Mouse (Mus musculus) kidney, embryonic 14.5 days (tissue): Measurements from ENCODE around the gene Arhgef39. TPM values are rescaled to one million over a fixed set of nuclear protein-coding genes. Genes with fewer than 3 reads are reported as not detected.

Source experiments
- ATAC-seq: fragments of 200-750 bp; cut with Nextera tagmentation; 2 replicates; pipeline ENCODE4 v1.8.0; 2017; ENCODE audit warnings: moderate number of reproducible peaks, mild to moderate bottlenecking, moderate TSS enrichment, moderate library complexity; ENCODE audit not compliant: low FRiP score, low TSS enrichment
- H3K27ac ChIP-seq: fragments of 300-500 bp; sonication (generic); 2 replicates; pipeline ENCODE4 v1.5.1; 2014; ENCODE audit warnings: low read depth, mild to moderate bottlenecking, low read length, moderate library complexity, mixed read lengths
- H3K27me3 ChIP-seq: fragments of 300-500 bp; sonication (generic); 2 replicates; pipeline ENCODE4 v1.6.1; 2014; ENCODE audit warnings: mild to moderate bottlenecking, low read length; ENCODE audit not compliant: control insufficient read depth, insufficient read depth
- H3K36me3 ChIP-seq: fragments of 300-500 bp; sonication (generic); 2 replicates; pipeline ENCODE4 v1.6.1; 2014; ENCODE audit warnings: low read length, mixed read lengths; ENCODE audit not compliant: control insufficient read depth, insufficient read depth
- H3K4me1 ChIP-seq: fragments of 300-500 bp; sonication (generic); 2 replicates; pipeline ENCODE4 v1.6.1; 2014; ENCODE audit warnings: low read length, mixed read lengths; ENCODE audit not compliant: control insufficient read depth, insufficient read depth
- H3K4me2 ChIP-seq: fragments of 300-500 bp; sonication (generic); replicated peaks from 2 replicates; pipeline ENCODE4 v1.6.1; 2014; ENCODE audit warnings: low read depth, mild to moderate bottlenecking, low read length
- H3K4me3 ChIP-seq: fragments of 300-500 bp; sonication (generic); 2 replicates; pipeline ENCODE4 v1.5.1; 2014; ENCODE audit warnings: mild to moderate bottlenecking, low read length
- H3K9ac ChIP-seq: fragments of 300-500 bp; sonication (generic); 2 replicates; pipeline ENCODE4 v1.6.1; 2014; ENCODE audit warnings: low read depth, mild to moderate bottlenecking, low read length, moderate library complexity
- H3K9me3 ChIP-seq: fragments of 300-500 bp; sonication (generic); 2 replicates; pipeline ENCODE4 v1.6.1; 2016; ENCODE audit warnings: low read length; ENCODE audit not compliant: control insufficient read depth
- WGBS: fragments of 180-500 bp; shearing (Covaris S2); extraction: QIAGEN DNeasy Blood & Tissue Kit; methylation state at CpG from one replicate; pipeline ENCODE4 v1.1.7; 2014; 5-methylcytosine and 5-hydroxymethylcytosine counted together
- polyA plus RNA-seq: library from polyadenylated mRNA; unstranded; fragments of >200 nt; fragmentation: Nextera tagmentation; extraction: Ambion mirVana; gene quantifications from 2 replicates; pipeline ENCODE4 v1.2.1, GENCODE M21; 2014

Arhgef39 gene
- polyA plus RNA-seq, 1 experiment from 2014 or later, result 38.2 TPM

DNA sequence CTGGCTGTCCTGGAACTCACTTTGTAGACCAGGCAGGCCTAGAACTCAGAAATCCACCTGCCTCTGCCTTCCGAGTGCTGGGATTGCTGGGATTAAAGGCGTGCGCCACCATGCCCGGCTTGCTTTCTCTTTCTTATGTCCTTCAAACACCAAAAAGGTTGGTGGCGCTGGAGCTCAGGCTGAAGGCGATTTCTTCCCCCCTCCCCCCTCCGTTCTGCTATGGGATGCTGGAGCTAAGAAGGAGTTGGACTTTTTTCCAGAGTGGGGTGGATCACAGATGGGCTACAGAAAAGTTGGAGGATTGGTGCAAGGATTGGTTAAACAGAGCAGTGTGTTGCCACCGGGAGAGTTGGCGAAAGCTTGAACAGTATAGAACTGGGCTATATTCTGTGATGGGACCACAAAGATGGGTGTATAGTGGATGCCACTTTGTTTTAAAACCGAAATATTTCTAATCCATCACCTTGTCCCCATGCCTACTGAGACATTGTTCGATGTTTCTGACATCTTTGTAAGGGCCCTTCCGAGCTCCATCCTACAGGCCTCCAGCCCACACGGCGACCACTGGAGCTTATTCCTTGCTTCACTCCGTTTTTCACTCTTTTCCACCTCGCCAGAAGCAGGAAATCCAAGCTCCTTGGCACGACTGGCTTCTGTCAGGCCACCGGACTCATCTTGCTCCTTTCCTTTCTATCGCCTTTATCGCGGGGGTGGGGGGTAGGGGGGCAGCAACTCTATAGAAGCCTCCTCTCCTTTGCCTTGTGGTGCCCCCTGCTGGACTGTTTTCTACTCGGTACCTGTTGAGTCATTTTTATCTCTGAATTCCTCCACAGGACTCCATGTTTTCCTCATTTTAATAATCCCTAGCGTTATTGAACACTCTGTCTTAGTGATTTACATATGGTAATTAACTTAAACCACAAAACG, 20.3 kb downstream of the Arhgef39 start:
- H3K27ac ChIP-seq, result no peak overlapping the region
- no peaks in the 10 kb centered on the region for H3K36me3 ChIP-seq
- H3K9ac ChIP-seq, result no peak overlapping the region
- no peak overlapping the region for H3K4me2 ChIP-seq
- no peak for ATAC-seq
- no peaks in the 10 kb centered on the region for H3K9me3 ChIP-seq
- H3K4me1 ChIP-seq, result peaks cover 3% of the 10 kb centered on the region; the same call in 1 of the 2 replicates
- whole genome bisulfite sequencing, result 51% methylated on average over 24 of the region's 24 CpGs
- no peak overlapping the region for H3K4me3 ChIP-seq
- H3K27me3 ChIP-seq, result no peaks in the 10 kb centered on the region

GRCm38 (mm10) chr4:43478534-43478858, 21.0 kb downstream of the Arhgef39 start:
- no peak for ATAC-seq
- peak overlapping the region; percentile 40; the same call in 1 of the 2 replicates for H3K9ac ChIP-seq

GRCm38 (mm10) chr4:43477857-43478533, 21.5 kb downstream of the Arhgef39 start:
- peaks cover 3% of the 10 kb centered on the region; the same call in 1 of the 2 replicates for H3K4me1 ChIP-seq
- peak overlapping the region; percentile 25 for H3K4me3 ChIP-seq
- no peaks in the 10 kb centered on the region for H3K9me3 ChIP-seq
- ATAC-seq, result peak; percentile 92
- H3K27ac ChIP-seq, result no peak overlapping the region
- peak overlapping the region; percentile 40 for H3K4me2 ChIP-seq
- no peaks in the 10 kb centered on the region for H3K27me3 ChIP-seq
- 17% methylated on average over 11 of the region's 11 CpGs for WGBS
- no peaks in the 10 kb centered on the region for H3K36me3 ChIP-seq
- H3K9ac ChIP-seq, result peak overlapping the region; percentile 40; the same call in 1 of the 2 replicates

More at GRCm38 (mm10) chr4:43478534-43478858, 21.0 kb downstream of the Arhgef39 start:
- WGBS, result 51% methylated on average over 8 of the region's 8 CpGs
- H3K9me3 ChIP-seq, result no peaks in the 10 kb centered on the region
- peaks cover 3% of the 10 kb centered on the region; the same call in 1 of the 2 replicates for H3K4me1 ChIP-seq
- peak overlapping the region; percentile 40 for H3K4me2 ChIP-seq
- H3K36me3 ChIP-seq, result no peaks in the 10 kb centered on the region
- peak overlapping the region; percentile 25 for H3K4me3 ChIP-seq
- H3K27me3 ChIP-seq, result no peaks in the 10 kb centered on the region
- no peak overlapping the region for H3K27ac ChIP-seq

DNA sequence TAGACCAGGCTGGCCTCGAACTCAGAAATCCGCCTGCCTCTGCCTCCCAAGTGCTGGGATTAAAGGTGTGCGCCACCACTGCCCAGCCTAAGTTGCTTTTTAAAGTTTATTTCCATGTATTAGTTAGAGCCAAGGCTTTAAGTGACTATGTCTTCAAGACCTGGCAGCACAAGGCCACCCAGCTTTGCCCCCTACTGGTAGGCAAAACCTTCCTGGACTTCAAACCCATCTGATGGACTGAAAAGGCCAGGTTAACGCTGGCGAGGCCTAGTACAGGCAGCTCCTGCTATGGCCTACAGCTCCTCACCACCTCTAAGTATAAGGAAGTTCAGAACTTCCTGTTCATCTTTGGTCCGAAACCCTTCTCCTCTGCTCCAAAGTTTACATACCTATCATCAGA, 22.9 kb downstream of the Arhgef39 start:
- ATAC-seq, result no peak
- Histone ChIP-seq H3K27ac (no peak overlapping the region), H3K4me2 (no peak overlapping the region), H3K36me3 (no peaks in the 10 kb centered on the region), H3K9ac (no peak overlapping the region), H3K27me3 (no peaks in the 10 kb centered on the region), H3K4me3 (no peak overlapping the region), H3K9me3 (no peaks in the 10 kb centered on the region), H3K4me1 (peaks cover 3% of the 10 kb centered on the region; the same call in 1 of the 2 replicates)
- 91% methylated on average over 6 of the region's 6 CpGs for WGBS

DNA sequence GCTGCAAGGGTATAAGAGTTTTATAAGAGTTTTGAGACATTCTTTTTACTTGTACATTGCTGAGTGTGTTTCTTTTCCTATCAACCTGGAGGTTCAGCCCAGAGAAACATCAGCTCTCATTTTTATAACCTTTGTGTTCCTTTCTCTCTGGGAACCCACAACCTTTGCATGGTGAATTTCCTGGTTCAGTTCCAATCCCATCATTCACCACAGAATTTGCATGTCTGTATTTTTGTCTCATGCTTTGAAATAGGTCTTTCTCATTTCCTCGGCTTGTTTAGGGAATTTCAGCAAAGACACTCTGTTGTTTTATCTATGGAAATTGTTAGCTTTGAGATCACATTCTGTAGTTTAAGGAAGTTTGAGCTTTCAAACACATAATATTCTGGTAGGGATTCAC, 25.9 kb downstream of the Arhgef39 start:
- H3K4me2 ChIP-seq, result no peak overlapping the region
- no peak overlapping the region for H3K9ac ChIP-seq
- no peaks in the 10 kb centered on the region for H3K36me3 ChIP-seq
- WGBS, result 73% methylated on average over 1 of the region's 1 CpGs
- no peaks in the 10 kb centered on the region for H3K27me3 ChIP-seq
- H3K27ac ChIP-seq, result no peak overlapping the region
- no peaks in the 10 kb centered on the region for H3K9me3 ChIP-seq
- peaks cover 3% of the 10 kb centered on the region; the same call in 1 of the 2 replicates for H3K4me1 ChIP-seq
- no peak for ATAC-seq
- no peak overlapping the region for H3K4me3 ChIP-seq

- no peak for ATAC-seq
- no peak overlapping the region for H3K9ac ChIP-seq
- WGBS, result 95% methylated on average over 10 of the region's 10 CpGs
These were observed 29.2 kb downstream of the Arhgef39 start for GRCm38 (mm10) chr4:43470301-43470700.

DNA sequence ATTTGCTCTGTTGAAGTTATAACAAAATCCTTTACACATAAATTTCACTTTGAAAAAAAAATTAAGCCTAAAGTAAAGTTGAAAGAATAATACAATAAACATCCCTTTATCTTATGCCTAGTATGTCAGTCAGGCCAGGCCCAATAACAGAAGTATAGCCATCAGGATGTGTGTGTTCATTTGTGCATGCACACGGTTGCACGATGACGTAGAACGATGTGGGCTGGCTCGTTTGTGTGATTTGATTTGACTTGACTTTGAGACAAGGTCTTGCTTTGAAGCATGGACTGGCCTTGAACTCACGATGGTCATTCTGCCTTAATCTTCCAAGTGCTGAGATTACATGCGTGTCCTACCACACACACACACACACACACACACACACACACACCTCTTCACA, 32.6 kb downstream of the Arhgef39 start:
- Histone ChIP-seq H3K4me3 (no peak overlapping the region), H3K4me2 (no peak overlapping the region), H3K27me3 (no peaks in the 10 kb centered on the region), H3K27ac (no peak overlapping the region), H3K9ac (no peak overlapping the region), H3K9me3 (no peaks in the 10 kb centered on the region), H3K36me3 (no peaks in the 10 kb centered on the region), H3K4me1 (no peaks in the 10 kb centered on the region)
- no peak for ATAC-seq
- 88% methylated on average over 7 of the region's 7 CpGs for WGBS

More at GRCm38 (mm10) chr4:43470301-43470700, 29.2 kb downstream of the Arhgef39 start:
- H3K9me3 ChIP-seq, result no peaks in the 10 kb centered on the region
- no peaks in the 10 kb centered on the region for H3K36me3 ChIP-seq
- H3K27ac ChIP-seq, result no peak overlapping the region
- H3K27me3 ChIP-seq, result no peaks in the 10 kb centered on the region
- no peak overlapping the region for H3K4me3 ChIP-seq
- H3K4me1 ChIP-seq, result no peaks in the 10 kb centered on the region
- H3K4me2 ChIP-seq, result no peak overlapping the region

- Histone ChIP-seq H3K4me2 (no peak overlapping the region), H3K27me3 (no peaks in the 10 kb centered on the region), H3K27ac (no peak overlapping the region), H3K36me3 (no peaks in the 10 kb centered on the region), H3K9ac (no peak overlapping the region), H3K4me3 (no peak overlapping the region), H3K9me3 (no peaks in the 10 kb centered on the region), H3K4me1 (no peaks in the 10 kb centered on the region)
- WGBS, result 81% methylated on average over 6 of the region's 6 CpGs
- no peak for ATAC-seq
These were observed 33.6 kb downstream of the Arhgef39 start for GRCm38 (mm10) chr4:43465935-43466334.

- Histone ChIP-seq H3K4me3 (no peak overlapping the region), H3K27ac (no peak overlapping the region), H3K9ac (no peak overlapping the region), H3K4me2 (no peak overlapping the region), H3K9me3 (no peaks in the 10 kb centered on the region), H3K27me3 (no peaks in the 10 kb centered on the region), H3K36me3 (no peaks in the 10 kb centered on the region), H3K4me1 (no peaks in the 10 kb centered on the region)
- no peak for ATAC-seq
- 96% methylated on average over 5 of the region's 5 CpGs for WGBS
These were observed 36.4 kb downstream of the Arhgef39 start for GRCm38 (mm10) chr4:43463102-43463501.
